Comparison of ENCODE assay signal across 19 mouse cellular contexts in the genomic region with DNA sequence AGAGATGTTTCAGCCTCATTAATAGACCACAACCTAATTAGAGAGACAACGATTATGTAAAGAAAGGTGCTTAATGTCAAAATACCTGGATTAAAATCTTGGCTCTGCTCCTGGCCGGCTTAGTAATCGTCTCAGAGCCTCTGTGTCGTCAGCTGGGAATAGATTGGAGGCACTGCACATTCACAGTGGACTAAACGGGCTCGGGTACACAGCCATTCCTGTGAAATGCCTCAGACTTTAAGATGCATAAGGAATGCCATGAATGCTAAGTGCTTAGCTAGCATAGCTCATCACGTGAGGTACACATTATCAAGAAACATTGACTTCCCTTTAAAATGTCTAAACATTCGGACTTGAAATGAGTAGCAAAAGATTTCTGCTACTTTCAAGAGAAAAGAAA.
"Had no signal": no experiment of that assay in that cellular context is flagged by ENCODE, and none has a peak within 500 bp of the region (broad histone marks: within the 10 kb centered on the region; RNA-seq: fewer than 3 reads in every experiment).

No protein-coding gene starts in this region.

- H3K4me1 ChIP-seq: limb, embryonic 13.5 days; liver, embryonic 12.5 days; liver, embryonic 15.5 days; lung, embryonic 15.5 days; neural tube, embryonic 13.5 days had no signal

- H3K36me3 ChIP-seq: limb, embryonic 13.5 days; liver, embryonic 12.5 days; liver, embryonic 15.5 days; lung, embryonic 15.5 days; midbrain, embryonic 12.5 days; neural tube, embryonic 13.5 days had no signal

- H3K9ac ChIP-seq: limb, embryonic 13.5 days; liver, embryonic 12.5 days; liver, embryonic 15.5 days; lung, embryonic 15.5 days; midbrain, embryonic 12.5 days; neural tube, embryonic 13.5 days had no signal

- H3K4me3 ChIP-seq: limb, embryonic 13.5 days; liver, embryonic 12.5 days; liver, embryonic 15.5 days; lung, embryonic 15.5 days; midbrain, embryonic 12.5 days; myocyte; neural tube, embryonic 13.5 days had no signal

- H3K27ac ChIP-seq: limb, embryonic 13.5 days; liver, embryonic 12.5 days; liver, embryonic 15.5 days; lung, embryonic 15.5 days; macrophage; midbrain, embryonic 12.5 days; neural tube, embryonic 13.5 days had no signal

- H3K9me3 ChIP-seq: limb, embryonic 13.5 days; liver, embryonic 12.5 days; liver, embryonic 15.5 days; lung, embryonic 15.5 days; midbrain, embryonic 12.5 days; neural tube, embryonic 13.5 days had no signal

- H3K27me3 ChIP-seq: limb, embryonic 13.5 days; liver, embryonic 12.5 days; liver, embryonic 15.5 days; lung, embryonic 15.5 days; midbrain, embryonic 12.5 days; neural tube, embryonic 13.5 days had no signal

- H3K4me2 ChIP-seq: limb, embryonic 13.5 days; liver, embryonic 12.5 days; liver, embryonic 15.5 days; lung, embryonic 15.5 days; midbrain, embryonic 12.5 days; neural tube, embryonic 13.5 days had no signal

- DNase-seq: kidney, adult 18-20 months; kidney, adult 9 months; kidney, postnatal 14 days; kidney, postnatal 4 days; left cerebral cortex, postnatal 4 days; liver; lung, adult 18-20 months; lung, postnatal 14 days; thymus, adult 18-20 months; thymus, postnatal 36 days had no signal

- ATAC-seq: intestine, embryonic 16.5 days; liver, embryonic 12.5 days had no signal
